Mouse (Mus musculus): ENCODE data around the gene Pfpl.

Pfpl gene

GRCm38 (mm10) chr19:12427605-12428004, at the start of gene Pfpl:
Gene Pfpl (plus strand): TSS chr19:12427905.
- DNase-seq: no peak

GRCm38 (mm10) chr19:12386979-12387378, 40.7 kb upstream of the Pfpl start, which contains the start of gene Olfr1440:
Gene Olfr1440 (plus strand): TSS chr19:12387279.
- DNase-seq: no peak

GRCm38 (mm10) chr19:12413737-12414136, 14.0 kb upstream of the Pfpl start:
- no peak for DNase-seq

- DNase-seq: no peak
These were observed 10.3 kb upstream of the Pfpl start, which contains the start of gene Olfr1441 for GRCm38 (mm10) chr19:12417361-12417760. Gene Olfr1441 (plus strand): TSS chr19:12417433.

- no peak for DNase-seq
These were observed 9.4 kb upstream of the Pfpl start for GRCm38 (mm10) chr19:12418312-12418711.

GRCm38 (mm10) chr19:12420555-12420954, 7.2 kb upstream of the Pfpl start:
- no peak for DNase-seq

- no peak for DNase-seq
These were observed 6.0 kb upstream of the Pfpl start for GRCm38 (mm10) chr19:12421680-12422079.

GRCm38 (mm10) chr19:12427101-12427500, 604 bp upstream of the Pfpl start:
- DNase-seq: no peak

- peak in 1 of 2 experiments; percentile 13 for DNase-seq
These were observed 5.3 kb downstream of the Pfpl start for GRCm38 (mm10) chr19:12433033-12433432.

- no peak for DNase-seq
These were observed 7.3 kb downstream of the Pfpl start for GRCm38 (mm10) chr19:12435011-12435416.

- DNase-seq: no peak
These were observed 8.2 kb downstream of the Pfpl start for GRCm38 (mm10) chr19:12435750-12436524.

- no peak for DNase-seq
These were observed 11.9 kb downstream of the Pfpl start for GRCm38 (mm10) chr19:12439581-12439980.

- no peak for DNase-seq
These were observed 12.5 kb downstream of the Pfpl start for GRCm38 (mm10) chr19:12440103-12440725.

- DNase-seq: no peak
These were observed 14.9 kb downstream of the Pfpl start for GRCm38 (mm10) chr19:12442560-12442959.

GRCm38 (mm10) chr19:12445014-12445413, 17.3 kb downstream of the Pfpl start:
- no peak for DNase-seq

- no peak for DNase-seq
These were observed 29.8 kb downstream of the Pfpl start for GRCm38 (mm10) chr19:12457401-12458066.

GRCm38 (mm10) chr19:12459516-12459915, 31.8 kb downstream of the Pfpl start:
- no peak for DNase-seq

- no peak for DNase-seq
These were observed 32.9 kb downstream of the Pfpl start, which contains the start of gene Mpeg1 for GRCm38 (mm10) chr19:12460282-12461249. Gene Mpeg1 (plus strand): TSS chr19:12460779.

- no peak for DNase-seq
These were observed 35.4 kb downstream of the Pfpl start for GRCm38 (mm10) chr19:12462851-12463721.

- DNase-seq: no peak
These were observed 36.0 kb downstream of the Pfpl start for GRCm38 (mm10) chr19:12463722-12464035.

GRCm38 (mm10) chr19:12464127-12464526, 36.4 kb downstream of the Pfpl start:
- DNase-seq: no peak
